Mouse (Mus musculus) urinary bladder, postnatal 10 days (tissue): ENCODE results near the gene Cwc15.
"Not testable (repeated sequence)": the region's sequence is repeated elsewhere in the genome, so short reads cannot be mapped to it uniquely, and the experiment has no call there.

ENCODE experiments used
- DNase-seq: peaks from one replicate; pipeline ENCODE4 v3.0.0; 2022; ENCODE audit warnings: low spot score

The Cwc15 gene

DNA sequence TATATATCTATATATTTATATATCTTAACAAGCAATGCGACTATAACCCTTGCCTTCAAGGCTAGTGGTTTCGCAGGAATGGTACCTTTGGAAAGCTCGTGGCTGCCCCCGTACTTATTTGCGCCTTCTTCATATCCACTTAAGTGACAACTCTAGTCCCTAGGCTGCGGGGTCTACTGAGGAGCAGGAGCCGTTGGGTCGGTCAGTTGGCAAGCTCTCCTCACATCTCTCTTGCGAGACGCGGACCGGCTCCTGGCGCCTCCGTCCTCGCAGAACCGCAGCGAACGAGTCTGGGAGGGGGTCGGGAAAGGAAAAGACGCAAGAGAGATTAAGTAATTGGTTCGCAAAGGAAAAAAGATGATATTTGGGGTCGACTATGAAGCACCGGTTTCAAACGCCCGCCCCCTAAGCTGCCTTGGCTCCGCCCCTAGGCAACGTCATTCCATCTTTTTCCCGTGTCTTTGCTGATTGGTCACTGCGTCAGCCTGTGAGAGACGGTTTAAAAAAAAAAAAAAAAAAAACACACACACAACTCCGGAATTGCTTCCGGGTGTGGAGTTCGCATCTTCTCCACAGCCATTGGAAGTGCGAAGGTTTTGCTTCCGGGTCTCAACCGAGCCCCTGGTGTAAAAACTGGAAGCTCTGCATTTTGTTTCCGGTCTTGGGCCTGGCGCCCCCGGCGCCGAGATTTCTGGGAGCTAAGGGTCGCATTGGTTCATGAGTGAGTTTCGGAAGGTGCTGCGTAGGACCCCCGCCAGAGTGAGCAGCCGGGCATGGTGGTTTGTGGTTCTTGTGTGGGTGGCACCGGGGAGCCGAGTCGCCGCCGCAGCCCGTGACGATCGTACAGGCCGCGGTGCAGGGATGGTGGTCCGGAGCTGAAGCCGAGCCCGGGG lies at the start of gene Cwc15, which contains the start of gene Kdm4d:
Gene Cwc15, plus strand, starts transcription at position 595 of the 893 bp plus-strand sequence.
Gene Kdm4d, minus strand, starts transcription at position 460 of the 893 bp plus-strand sequence.
- DNase-seq: peak; percentile 57

DNA sequence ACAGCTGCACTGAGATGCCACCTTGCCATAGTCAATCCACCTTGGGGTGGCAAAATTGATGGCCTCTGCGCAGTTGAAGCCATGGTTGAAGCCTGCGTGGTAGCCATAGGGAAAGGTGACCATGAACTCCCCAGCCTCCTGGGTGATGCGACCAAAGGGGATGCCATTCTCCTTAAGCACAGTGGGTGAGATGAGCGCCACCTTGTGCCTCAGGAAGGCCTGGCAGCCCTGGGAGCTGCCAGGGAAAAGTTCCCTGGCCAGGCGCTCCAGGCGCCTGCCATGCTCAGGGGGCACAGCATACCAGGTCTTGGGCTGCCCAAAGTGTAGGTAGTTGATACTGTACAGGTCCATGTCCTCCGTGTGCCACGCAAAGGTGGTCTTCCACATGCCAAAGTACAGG lies 49.3 kb upstream of the Cwc15 start:
- DNase-seq: not testable (repeated sequence)

GRCm38 (mm10) chr9:14456320-14456719 lies 44.1 kb upstream of the Cwc15 start:
- DNase-seq: no peak

- DNase-seq: not testable (repeated sequence)
These were observed 37.9 kb upstream of the Cwc15 start for GRCm38 (mm10) chr9:14462536-14462935.

DNA sequence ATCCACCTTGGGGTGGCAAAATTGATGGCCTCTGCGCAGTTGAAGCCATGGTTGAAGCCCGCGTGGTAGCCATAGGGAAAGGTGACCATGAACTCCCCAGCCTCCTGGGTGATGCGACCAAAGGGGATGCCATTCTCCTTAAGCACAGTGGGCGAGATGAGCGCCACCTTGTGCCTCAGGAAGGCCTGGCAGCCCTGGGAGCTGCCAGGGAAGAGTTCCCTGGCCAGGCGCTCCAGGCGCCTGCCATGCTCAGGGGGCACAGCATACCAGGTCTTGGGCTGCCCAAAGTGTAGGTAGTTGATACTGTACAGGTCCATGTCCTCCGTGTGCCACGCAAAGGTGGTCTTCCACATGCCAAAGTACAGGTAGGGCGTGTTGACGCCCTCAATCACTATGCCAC lies 36.7 kb upstream of the Cwc15 start:
- not testable (repeated sequence) for DNase-seq

DNA sequence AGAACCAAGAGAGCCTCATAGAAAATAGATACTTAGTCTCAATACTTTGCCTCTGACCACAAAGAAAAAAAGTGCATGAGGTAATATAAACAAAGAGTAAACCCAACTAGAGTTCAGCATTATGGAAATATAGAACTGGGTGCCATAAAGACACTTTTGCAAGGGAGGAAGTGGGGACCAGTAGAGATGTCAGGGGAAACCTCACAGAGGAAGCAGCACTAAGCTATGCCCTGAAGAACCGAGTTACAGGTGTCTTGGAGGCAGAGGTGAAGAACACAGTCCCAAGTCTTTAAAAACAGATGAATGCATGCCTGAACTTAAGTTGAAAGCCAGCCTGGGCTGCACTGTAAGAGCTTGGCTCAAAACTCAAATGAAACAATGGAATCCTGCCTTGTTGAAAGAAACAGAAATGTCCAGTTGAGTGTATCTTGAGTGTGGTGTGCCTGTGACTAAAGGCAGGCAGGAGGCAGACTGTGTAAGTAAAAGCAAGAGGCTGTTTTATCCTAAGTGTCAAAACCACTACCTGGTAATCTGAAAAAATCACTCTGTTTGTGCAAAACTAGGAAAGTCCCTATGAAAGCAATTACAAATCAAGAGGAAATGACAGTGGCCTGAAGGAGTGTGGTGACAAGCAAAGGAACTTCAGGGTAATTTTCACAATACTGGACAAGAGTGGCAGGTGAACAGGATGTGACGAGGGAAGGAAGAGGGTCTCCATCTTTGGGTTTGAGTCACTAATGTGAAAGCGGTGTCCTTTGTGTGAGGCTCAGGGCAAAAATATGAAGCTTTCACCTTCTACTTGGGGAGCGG lies 1.3 kb upstream of the Cwc15 start:
- DNase-seq: no peak

GRCm38 (mm10) chr9:14500916-14501424 lies 553 bp downstream of the Cwc15 start:
- no peak for DNase-seq

- DNase-seq: no peak
These were observed 12.4 kb downstream of the Cwc15 start for GRCm38 (mm10) chr9:14512633-14513445.

DNA sequence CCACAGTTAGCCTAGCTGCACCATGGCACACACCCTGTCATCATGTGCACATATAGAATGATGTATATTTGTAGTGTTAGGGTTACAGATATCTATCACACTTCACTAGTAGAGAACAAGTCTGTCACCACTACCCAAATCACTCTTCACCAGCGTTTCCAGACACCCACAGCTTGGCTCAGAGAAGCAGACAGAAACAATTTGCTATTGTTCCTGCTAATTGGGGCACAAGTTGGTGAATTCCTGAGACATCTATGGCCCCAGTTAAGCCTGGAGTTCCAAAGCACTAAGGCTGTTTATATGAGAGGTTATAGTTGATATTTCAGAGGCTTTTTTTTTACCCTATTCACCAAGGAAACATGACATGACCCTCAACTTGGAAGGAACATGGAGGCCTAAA lies 16.9 kb downstream of the Cwc15 start:
- no peak for DNase-seq

- no peak for DNase-seq
These were observed 17.7 kb downstream of the Cwc15 start for GRCm38 (mm10) chr9:14518105-14518504.

DNA sequence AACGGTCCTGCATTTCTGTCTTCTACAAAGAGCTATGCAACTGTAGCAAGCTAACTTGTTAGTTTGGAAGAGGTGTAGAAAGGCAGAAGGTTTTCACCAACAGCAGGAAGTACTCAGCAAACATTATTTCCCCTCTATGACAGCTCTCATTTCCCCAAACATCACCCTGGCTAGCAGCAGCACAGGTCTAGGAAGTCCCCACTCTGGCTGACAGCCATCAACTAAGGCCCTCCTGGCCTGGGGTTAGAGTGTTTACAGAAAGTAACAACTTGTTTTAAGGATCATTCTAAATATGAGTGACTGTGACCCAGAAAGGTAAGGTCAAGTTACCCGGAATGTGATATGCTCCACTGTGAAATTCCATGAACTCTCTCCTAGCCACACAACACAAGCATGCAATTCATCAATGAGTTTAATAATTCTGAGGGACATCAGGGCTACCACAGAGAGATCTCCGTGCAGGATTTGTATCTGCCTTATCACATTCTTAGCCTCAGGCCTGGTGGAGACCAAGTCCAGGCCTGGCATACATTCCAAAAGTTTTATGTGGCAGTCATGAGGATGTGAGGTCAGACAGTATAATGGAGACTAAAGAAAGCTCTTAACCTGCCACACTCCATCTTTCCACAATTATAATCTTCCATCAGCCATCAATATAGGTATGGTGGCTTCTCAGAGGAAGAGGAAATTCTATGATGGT lies 20.7 kb downstream of the Cwc15 start:
- no peak for DNase-seq

GRCm38 (mm10) chr9:14521695-14522094 lies 21.3 kb downstream of the Cwc15 start:
- no peak for DNase-seq

DNA sequence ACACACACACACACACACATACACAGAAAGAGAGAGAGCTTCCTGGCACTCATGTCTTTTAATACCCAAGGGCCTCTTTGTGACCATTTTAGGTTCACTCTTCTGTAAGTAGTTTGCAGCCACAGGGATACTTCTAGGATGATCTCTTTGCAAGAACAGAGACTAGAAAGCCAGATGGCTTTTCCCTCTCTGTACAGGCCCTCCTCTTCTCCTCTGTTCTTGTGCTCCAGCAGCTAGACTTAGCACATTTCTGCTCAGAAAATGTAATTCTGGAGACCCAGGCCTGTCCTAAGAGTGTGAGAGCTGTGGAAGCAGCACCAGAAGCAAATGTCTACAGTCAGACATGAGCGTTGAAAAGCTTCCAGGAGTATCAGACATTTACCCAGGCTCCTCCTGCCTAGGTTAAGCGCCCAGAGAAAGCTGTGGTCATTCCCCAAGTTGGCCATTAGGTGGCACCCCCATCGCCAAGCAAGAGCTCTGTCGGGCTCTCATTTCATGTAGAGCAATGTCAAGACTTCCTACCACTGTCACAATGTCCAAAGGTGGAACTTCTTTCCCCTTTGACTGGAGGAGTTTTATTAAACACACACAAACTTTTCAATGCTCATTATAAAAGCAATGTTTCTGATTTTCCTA lies 23.1 kb downstream of the Cwc15 start:
- peak; percentile 22 for DNase-seq

DNA sequence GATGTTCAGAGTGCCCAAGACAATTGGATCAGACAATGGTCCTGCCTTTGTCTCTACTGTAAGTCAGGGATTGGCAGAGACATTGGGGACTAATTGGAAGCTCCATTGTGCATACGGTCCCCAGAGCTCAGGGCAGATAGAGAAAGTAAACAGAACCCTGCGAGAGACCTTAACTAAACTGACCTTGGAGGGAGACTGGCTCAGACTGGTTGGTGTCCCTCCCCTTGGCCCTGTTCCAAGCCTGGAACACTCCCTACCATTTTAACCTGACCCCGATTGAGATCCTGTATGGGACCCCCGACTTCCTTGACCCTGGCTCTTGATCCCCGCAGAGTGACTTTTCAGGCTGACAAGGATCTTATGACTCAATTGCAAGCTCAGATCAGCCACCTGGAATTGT lies 29.6 kb downstream of the Cwc15 start:
- no peak for DNase-seq

- no peak for DNase-seq
These were observed 31.9 kb downstream of the Cwc15 start for GRCm38 (mm10) chr9:14532283-14532682.

GRCm38 (mm10) chr9:14533659-14534058 lies 33.2 kb downstream of the Cwc15 start:
- no peak for DNase-seq

DNA sequence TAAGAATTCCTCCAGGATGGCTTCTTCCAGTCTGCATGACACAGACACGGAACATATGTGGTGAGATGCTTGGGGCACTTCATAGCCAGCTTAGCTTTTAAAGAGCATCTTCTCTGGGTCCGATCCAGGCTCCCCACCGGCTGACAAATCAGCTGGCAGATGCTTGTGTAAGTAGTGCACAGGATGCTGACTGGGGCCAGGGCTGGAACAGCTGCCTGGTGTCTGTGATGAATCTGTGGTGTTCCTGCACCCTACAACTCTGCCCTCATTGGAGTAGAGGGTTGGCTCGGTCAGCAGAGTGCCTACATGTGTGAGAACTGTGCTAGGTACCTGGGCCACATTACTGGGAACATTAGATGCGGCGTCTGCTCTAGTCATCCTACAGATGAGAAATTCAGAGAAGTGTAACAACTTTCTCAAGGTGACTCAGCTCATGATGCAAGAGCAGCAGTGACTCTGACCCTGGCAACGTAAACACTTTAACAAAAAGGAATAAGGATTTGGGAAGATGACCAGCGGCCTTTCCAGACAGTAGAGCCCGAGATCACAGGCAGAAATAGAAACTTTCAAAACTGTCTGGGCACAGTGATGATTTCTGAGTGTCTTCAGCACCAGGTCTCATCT lies 34.5 kb downstream of the Cwc15 start:
- no peak for DNase-seq

DNA sequence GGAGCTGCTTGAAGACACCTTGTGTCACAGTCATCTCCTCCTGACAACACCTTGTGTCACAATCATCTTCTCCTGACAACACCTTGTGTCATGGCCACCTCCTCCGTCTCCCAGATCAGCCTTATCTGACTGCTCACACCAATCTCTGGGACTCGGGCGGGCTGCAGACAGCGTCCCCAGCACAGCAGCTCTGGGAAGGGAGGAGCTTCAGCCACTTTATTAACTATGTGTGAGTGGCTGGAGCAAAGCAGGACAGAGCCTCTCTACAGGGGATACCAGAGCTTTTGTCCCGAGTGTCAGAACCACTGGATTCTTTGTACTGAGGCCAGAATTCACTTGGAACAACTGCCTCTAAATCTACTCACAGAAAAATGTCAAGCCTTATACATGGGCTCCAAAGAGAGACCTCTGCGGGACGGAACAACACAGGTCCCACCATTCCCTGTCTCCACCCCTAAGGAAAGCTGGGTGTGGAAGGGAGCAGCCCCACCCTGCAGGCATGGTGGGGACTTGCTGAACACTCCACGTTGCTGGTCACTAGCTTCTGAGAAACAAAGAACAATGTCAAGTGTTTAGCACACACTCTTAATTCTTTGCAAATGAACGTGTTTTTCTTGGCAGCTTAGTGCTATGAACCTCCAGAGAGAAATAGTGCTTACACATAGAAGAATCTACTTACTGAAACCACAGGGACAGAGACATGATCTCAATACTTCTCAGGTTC lies 43.8 kb downstream of the Cwc15 start:
- no peak for DNase-seq

DNA sequence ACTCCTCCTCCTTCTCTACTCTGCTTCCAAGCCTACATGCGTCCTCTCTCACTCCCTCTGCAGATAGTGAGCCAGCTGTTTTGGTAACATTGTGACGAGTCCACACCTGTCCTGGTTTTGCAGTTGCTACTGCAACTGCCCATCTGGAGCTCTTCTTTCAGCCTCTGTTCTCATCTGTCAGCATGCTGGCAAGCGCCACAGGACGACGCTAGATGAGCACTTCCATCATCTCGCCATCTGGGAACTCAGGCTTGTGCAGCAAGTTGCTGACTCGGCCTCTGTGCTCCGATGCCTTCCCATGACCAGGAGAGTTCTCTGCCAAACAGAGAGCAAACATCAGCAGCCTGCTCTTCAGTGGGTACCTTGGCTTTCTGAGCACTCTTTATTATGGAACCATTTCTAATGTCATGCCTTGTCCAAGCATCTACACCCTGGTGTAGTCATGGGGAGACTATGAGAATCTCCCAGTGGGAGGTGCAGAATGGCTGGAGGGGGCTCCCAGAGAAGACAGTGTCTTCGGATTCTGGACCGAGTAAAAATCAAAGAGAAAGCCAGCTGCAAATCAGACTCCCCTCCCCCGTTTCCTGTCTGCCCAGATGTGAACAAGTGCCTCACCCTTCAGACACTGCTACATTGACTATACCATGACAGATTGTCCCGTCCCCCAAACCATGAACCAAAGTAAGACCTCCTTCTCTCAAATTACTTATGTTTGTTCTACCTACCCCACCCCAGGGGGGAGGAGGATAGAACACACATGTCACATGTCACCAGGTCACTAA lies 47.4 kb downstream of the Cwc15 start:
- DNase-seq: no peak
